Mouse (Mus musculus): ENCODE measurements around the gene Eef1a2.

Gene Eef1a2

DNA sequence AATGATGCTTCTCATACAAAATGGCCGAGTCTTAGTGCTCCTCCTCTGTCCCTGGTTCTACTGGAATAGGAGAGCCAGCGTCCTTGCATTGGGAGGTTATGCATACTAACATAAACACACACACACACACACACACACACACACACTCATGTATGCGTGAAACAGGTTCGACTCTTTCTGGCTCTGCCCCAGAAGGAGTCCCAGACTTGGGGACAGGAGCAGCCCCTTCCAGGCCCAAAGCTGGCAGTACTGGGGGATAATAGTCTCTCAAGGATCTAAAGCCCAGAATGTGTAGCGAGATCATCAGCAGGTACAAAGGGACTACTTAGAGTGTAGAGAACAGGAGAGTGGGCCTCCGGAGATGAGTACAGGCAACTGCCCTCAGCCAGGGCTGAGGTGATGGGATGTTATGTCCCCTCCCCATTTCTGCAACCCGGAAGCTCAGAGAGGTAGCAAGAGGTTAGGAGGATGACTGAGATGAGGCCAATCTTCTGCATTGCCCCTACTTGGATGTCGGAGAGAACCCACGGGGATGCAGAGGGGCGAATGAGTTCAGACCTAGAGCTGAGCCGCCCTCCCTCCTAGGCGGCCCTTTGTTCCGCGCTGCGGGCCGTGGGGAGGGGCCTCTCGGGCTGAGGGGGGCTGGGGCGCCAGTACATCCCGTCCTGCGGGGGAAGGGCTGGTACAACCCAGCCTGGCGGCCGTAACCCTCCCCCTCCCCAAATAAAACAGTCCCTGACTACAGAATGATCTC is 22.8 kb downstream of the Eef1a2 start:
- DNase-seq (ENCODE audit: low spot score in 2 of 2): no peak

GRCm38 (mm10) chr2:181130245-181130644 is 26.6 kb downstream of the Eef1a2 start:
- DNase-seq (ENCODE audit: low spot score in 2 of 2): no peak

DNA sequence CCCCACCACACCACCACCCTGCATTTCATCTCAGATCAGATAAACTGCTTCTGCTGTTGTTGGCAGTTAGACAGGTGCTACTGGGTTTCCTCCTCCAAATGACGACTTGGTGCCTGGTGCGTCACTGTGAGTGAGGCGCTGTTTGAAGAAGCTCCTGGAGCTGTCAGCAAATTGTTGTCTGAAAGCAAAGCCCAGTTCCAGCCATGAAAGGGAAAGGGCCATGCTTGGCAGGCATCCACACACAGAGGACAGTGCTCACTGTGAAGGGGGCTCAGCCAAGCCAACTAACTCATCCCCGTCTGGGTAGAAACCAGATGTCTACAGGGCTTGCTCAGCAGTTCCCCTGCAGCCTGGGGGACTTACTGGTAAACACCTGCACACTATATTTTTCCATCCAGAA is 27.9 kb downstream of the Eef1a2 start:
- no peak for DNase-seq (ENCODE audit: low spot score in 2 of 2)

DNA sequence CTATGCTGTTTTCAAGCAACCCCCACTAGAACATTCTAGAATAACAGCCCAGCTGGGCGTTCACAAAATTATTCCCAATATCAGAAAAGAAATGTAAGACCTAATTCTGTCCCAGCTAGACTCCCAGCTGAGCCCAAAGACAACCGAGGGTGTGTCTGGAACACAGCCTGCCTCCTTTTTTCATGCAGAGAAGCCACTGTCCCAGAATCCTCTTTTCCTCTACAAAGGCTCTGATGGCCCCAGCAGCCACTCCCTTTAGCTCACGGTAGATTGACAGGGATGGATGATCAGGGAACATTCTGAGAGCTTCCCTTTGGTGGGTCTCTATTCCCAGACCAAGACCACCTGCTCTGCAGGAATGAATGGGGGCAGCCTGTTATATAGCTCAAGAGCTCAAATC is 29.0 kb downstream of the Eef1a2 start:
- no peak for DNase-seq (ENCODE audit: low spot score in 2 of 2)

DNA sequence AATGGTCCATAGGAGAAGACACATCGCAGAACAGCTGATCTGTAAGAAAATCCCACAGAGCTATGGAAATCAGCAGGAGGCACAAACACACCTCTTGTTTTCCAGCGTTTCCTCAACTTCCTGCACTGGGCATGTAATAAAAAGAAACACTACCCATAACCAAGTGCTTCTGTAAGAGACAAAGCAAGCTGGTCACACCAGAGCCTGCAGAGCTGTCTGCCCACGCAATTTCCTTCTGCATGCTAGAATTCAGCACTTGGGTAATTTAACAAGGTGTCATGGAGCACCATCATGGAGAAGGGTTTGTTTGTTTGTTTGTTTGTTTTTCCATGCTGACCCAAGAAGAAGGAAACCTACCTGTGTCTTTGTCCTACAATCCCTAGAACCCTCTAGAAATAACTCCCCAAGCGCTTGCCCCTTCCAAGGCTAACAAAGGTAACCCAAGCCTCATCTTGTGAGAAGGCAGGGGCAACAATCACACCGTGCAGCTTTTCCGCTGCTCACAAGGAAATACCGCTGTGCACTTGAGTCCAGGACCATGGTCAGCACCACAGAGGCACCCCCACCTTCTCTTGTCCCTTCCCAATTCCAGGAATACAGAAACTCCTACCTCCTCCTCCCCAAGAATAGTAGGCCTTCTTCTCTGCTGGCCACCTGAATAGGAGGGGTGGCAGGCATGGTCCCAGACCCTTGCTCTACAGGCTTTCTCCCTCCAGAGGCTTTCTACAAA is 30.9 kb downstream of the Eef1a2 start:
- no peak for DNase-seq (ENCODE audit: low spot score in 2 of 2)

DNA sequence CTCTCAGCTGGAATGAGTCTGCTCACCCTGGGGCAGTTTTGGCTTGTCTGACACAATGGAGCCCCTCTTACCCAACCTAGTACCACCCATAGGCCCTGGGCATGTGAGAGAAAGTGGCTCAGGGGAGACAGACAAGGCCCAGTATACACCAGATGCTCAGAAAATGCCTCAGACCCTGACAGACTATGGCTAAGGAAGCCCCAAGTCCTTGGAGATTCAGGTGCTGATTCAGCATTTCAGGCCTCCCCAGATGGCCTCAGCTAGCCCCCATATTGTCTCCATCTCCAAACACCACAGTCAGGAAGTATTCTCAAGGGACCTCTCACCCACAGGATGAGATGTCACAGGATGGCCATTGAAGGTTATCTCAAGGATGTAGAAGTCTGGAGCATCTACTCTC is 34.2 kb downstream of the Eef1a2 start:
- no peak for DNase-seq (ENCODE audit: low spot score in 2 of 2)

GRCm38 (mm10) chr2:181120922-181121449 is 35.8 kb downstream of the Eef1a2 start:
- no peak for DNase-seq (ENCODE audit: low spot score in 2 of 2)

DNA sequence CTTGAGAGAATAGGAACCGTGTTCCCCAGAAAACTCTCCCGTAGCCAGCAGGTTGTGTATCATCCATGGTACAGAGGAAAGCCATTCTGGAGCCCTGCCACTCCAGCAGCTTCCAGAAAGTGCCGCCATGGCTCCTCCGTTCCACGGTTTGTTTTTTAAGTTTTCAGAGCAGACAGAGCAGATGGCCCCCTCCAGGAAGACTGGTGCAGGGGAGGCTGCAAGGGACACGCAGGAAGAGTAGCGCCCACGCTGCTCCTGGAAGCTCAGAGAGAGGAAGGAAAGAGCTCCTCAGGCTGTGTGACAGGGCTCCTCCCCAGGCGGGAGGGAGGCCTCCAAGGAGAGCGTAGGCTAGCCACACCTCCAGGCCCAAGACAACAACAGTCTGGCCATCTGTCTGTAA is 36.9 kb downstream of the Eef1a2 start:
- DNase-seq (ENCODE audit: low spot score in 2 of 2): no peak

GRCm38 (mm10) chr2:181116436-181116835 is 40.4 kb downstream of the Eef1a2 start:
- DNase-seq (ENCODE audit: low spot score in 2 of 2): no peak

GRCm38 (mm10) chr2:181115367-181115766 is 41.4 kb downstream of the Eef1a2 start:
- DNase-seq (ENCODE audit: low spot score in 2 of 2): no peak

DNA sequence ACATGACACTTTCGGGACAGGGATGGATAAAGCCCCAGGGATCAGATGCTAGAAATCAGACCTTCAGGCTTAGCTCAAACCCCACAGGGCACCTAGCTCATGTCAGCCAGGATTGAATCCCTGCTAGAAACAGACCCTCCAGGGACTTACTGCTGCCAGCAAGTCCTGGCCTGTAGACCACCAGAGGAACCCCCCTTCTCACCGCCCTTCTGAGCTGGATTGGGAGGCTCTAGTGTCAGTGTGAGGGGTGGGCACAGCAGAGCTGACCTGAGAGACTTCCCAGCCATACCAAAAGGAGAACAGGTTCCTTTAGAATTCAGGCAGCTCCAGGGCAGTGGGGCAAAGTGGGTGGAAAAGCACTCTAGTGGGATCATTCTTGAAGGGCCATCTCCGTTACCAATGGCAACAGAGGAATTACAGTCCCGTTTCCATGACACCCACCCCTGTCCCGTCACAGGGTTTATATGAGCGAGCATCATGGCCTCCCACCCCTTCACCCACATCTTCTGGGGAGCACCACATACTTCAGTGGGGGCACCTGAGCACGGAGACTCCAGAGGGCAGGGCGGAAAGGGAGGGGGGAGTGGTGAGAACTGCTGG is 43.0 kb downstream of the Eef1a2 start:
- no peak for DNase-seq (ENCODE audit: low spot score in 2 of 2)

- no peak for DNase-seq (ENCODE audit: low spot score in 2 of 2)
Measured at GRCm38 (mm10) chr2:181111665-181112064, 45.1 kb downstream of the Eef1a2 start.

DNA sequence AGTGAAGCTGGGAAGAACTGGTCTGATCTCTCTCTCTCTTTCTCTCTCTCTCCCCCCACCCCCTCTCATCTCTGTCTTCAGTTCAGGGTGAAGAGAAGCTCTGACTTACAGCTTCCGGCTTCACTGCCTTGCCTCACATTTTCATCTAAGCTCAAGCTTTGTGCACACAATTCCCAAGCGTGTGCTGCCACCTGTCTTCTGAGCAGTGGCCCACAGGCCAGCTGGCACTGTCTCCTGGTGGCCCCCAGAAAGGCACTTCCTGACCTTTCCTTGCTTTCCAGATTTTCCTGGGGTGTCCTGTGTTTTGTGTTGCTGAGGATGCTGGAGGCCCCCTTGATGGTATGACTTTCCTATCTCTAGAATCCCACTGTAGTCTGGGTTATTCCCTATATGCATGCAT is 52.7 kb downstream of the Eef1a2 start:
- DNase-seq (ENCODE audit: low spot score in 2 of 2): no peak

- DNase-seq (ENCODE audit: low spot score in 2 of 2): no peak
Measured at GRCm38 (mm10) chr2:181102161-181102560, 54.7 kb downstream of the Eef1a2 start.

GRCm38 (mm10) chr2:181101626-181102025 is 55.2 kb downstream of the Eef1a2 start:
- no peak for DNase-seq (ENCODE audit: low spot score in 2 of 2)

DNA sequence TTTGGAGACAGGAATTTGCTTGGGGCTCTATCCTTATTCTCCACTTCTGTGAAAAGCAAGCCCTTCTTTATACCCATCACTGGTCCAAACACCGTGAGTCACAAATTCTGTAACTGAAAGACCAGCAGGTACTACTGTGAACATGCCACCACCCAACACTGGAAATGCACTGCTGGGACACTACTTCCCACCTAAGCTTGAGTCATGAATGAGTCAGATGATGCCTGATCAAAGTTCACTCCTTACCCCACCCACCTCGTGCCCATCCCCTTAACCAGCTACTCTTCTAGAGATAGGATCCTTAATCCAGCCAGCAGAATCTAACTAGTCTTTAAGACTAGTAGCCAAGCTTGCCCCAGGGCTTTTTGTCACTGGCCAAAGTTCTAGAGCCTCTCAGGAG is 56.7 kb downstream of the Eef1a2 start:
- no peak for DNase-seq (ENCODE audit: low spot score in 2 of 2)
